Mouse (Mus musculus) embryonic facial prominence, embryonic 14.5 days (tissue): ENCODE results near the gene Rnf169. TPM values are rescaled to one million over a fixed set of nuclear protein-coding genes. Genes with fewer than 3 reads are reported as not detected.
"Not testable (repeated sequence)": the region's sequence is repeated elsewhere in the genome, so short reads cannot be mapped to it uniquely, and the experiment has no call there.

Experiments
- ATAC-seq: fragments of 200-750 bp; cut with Nextera tagmentation; 2 replicates; pipeline ENCODE4 v1.8.0; 2017; ENCODE audit warnings: low read depth, moderate number of reproducible peaks, moderate TSS enrichment
- DNase-seq: peaks from one replicate; pipeline ENCODE4 v3.0.0-alpha.2; 2015; ENCODE audit warnings: low spot score
- H3K27ac ChIP-seq: fragments of 300-500 bp; sonication (generic); replicated peaks from 2 replicates; pipeline ENCODE4 v1.5.1; 2014; ENCODE audit warnings: low read depth, mild to moderate bottlenecking, low read length, moderate library complexity
- H3K27me3 ChIP-seq: fragments of 300-500 bp; sonication (generic); replicated peaks from 2 replicates; pipeline ENCODE4 v1.6.1; 2014; ENCODE audit warnings: low read length; ENCODE audit not compliant: control insufficient read depth, insufficient read depth
- H3K36me3 ChIP-seq: fragments of 300-500 bp; sonication (generic); 2 replicates; pipeline ENCODE4 v1.6.1; 2014; ENCODE audit warnings: low read length, mixed read lengths; ENCODE audit not compliant: control insufficient read depth, insufficient read depth
- H3K4me1 ChIP-seq: fragments of 300-500 bp; sonication (generic); 2 replicates; pipeline ENCODE4 v1.6.1; 2014; ENCODE audit warnings: antibody characterized with exemption, low read length; ENCODE audit not compliant: control insufficient read depth, insufficient read depth
- H3K4me2 ChIP-seq: fragments of 300-500 bp; sonication (generic); 2 replicates; pipeline ENCODE4 v1.6.1; 2014; ENCODE audit warnings: low read depth, mild to moderate bottlenecking, low read length, moderate library complexity, mixed read lengths
- H3K4me3 ChIP-seq: fragments of 300-500 bp; sonication (generic); 2 replicates; pipeline ENCODE4 v1.5.1; 2014; ENCODE audit warnings: low read depth, mild to moderate bottlenecking, low read length
- H3K9ac ChIP-seq: fragments of 300-500 bp; sonication (generic); 2 replicates; pipeline ENCODE4 v1.6.1; 2014; ENCODE audit warnings: low read depth, mild to moderate bottlenecking, low read length, moderate library complexity, mixed read lengths
- H3K9me3 ChIP-seq: fragments of 300-500 bp; sonication (generic); 2 replicates; pipeline ENCODE4 v1.6.1; 2016; ENCODE audit warnings: low read length; ENCODE audit not compliant: control insufficient read depth
- WGBS: fragments of 180-500 bp; shearing (Covaris S2); extraction: QIAGEN DNeasy Blood & Tissue Kit; methylation state at CpG from one replicate; pipeline ENCODE4 v1.1.7; 2014; 5-methylcytosine and 5-hydroxymethylcytosine counted together
- polyA plus RNA-seq: library from polyadenylated mRNA; unstranded; fragments of >200 nt; fragmentation: Nextera tagmentation; extraction: Ambion mirVana; gene quantifications from 2 replicates; pipeline ENCODE4 v1.2.1, GENCODE M21; 2014

The Rnf169 gene
- polyA plus RNA-seq, 1 experiment from 2014 or later = 5.9 TPM

DNA sequence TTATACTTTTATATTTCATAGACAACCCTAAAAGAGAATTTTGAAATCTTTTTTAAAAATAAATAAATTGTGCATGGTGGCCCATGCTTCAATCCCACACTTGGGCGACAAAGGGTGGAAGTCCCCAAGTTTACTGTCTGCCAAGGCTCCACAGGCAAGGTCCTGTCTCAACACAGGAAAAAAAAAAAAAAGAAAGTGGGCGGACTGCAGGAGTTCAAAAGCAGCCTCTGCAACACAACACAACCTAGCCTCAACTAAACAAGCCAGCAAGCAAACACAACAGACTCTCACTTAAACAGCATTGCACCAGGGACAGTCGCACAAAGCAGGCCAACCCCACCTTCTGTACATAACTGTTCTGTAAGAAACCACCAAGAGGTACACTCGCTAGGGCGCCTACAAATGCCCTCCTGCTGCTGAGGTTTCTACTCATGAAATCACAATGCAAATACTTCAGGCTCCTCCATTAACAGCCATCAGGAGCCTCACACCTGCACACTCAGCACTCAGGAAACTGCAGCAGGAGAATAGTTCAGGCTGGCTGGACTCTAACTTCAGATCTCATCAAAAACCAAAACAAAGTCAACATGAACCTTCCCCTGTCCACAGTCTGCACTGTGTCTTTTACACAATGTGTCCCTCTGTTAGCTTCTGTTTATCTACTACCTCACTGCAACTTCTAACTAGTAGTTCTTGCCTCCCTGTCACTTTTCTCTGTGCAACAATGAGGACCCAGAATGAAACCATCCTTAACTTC, 4.3 kb downstream of the Rnf169 start:
- DNase-seq (no peak), ATAC-seq (no peak)
- Histone ChIP-seq H3K9me3 (no peaks in the 10 kb centered on the region), H3K4me2 (no peak overlapping the region), H3K4me3 (no peak overlapping the region), H3K27ac (no peak overlapping the region), H3K4me1 (peaks cover 21% of the 10 kb centered on the region), H3K9ac (no peak overlapping the region), H3K27me3 (no peaks in the 10 kb centered on the region), H3K36me3 (no peaks in the 10 kb centered on the region)
- 79% methylated on average over 5 of the region's 5 CpGs for WGBS

DNA sequence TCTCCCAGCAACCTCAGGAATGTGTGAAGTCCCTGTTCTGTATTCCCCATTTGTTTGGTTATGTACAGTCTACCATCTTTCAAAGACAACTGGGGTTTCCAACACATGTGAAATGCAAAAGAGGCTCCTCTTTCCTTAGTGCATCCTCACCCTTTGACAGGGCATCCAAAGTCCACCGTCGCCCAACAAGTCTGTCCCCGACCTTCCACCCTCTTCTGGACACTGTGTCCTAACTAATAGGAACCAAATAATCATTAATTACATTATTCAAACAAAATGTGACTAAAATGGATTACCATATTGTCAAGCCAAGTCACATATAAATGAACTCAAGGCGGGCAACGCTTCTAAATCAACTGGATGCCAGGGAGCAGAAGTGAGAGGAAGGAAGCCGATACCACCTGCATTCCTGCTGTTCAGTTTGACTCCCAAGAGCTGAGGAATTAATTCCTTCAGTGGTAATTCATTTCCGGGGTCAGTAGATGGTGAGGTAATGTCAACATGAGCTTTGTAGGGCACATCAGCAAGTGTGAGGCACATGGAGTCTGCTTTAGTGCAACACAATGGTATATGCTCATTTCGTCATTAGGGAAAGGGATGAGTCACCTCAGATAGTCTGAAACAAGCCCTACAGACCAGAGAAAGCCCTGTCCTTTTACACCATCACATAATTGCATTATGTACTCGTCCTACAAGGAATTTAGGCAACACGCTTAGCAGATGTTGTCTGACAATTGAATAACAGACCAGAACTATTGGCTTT, 5.9 kb downstream of the Rnf169 start:
- Histone ChIP-seq H3K4me3 (no peak overlapping the region), H3K27me3 (no peaks in the 10 kb centered on the region), H3K36me3 (no peaks in the 10 kb centered on the region), H3K9me3 (no peaks in the 10 kb centered on the region), H3K4me2 (no peak overlapping the region), H3K9ac (no peak overlapping the region), H3K27ac (no peak overlapping the region), H3K4me1 (peaks cover 21% of the 10 kb centered on the region)
- DNase-seq = no peak
- 76% methylated on average over 10 of the region's 10 CpGs for WGBS
- ATAC-seq = no peak

DNA sequence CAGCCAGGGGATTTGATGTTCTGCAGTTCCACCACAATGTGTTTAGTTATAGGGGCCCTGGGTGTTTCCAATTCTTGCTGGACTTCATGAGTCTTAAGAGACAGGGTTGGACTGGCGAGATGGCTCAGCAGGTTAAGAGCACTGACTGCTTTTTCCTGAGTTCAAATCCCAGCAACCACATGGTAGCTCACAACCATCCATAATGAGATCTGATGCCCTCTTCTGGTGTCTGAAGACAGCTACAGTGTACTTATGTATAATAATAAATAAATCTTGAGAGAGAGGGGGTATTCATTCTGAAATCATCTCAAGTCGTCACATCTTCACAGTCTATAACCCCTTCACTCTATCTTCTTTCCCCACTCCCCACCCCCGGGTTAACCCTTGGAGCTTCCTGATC, 7.3 kb downstream of the Rnf169 start:
- not testable (repeated sequence) for ATAC-seq, H3K9me3 ChIP-seq, H3K27me3 ChIP-seq, DNase-seq, H3K36me3 ChIP-seq, H3K9ac ChIP-seq, H3K27ac ChIP-seq, H3K4me3 ChIP-seq, H3K4me2 ChIP-seq
- 78% methylated on average over 3 of the region's 3 CpGs for WGBS
- H3K4me1 ChIP-seq = peaks cover 12% of the 10 kb centered on the region

DNA sequence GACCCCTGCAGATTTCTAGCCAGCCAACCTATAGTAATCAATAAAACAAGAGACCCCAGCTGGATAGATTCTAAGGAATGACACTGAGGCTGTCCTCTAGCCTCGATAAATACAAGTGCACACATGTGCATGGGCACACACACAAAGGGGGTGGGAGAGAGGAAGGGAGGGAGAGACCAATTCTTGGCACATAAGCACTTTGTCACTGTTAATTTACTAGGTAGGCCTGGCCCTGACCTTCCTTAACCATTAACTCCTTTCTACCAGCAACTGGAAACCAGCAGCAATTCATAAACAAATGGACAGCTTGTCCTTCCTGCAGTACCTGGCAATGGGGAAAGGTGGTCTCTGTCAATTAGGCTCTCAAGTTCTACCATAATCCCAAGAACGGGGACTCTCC, 8.3 kb downstream of the Rnf169 start:
- Histone ChIP-seq H3K4me3 (no peak overlapping the region), H3K36me3 (no peaks in the 10 kb centered on the region), H3K4me1 (peaks cover 10% of the 10 kb centered on the region), H3K9ac (no peak overlapping the region), H3K27ac (no peak overlapping the region), H3K27me3 (no peaks in the 10 kb centered on the region), H3K4me2 (no peak overlapping the region), H3K9me3 (no peaks in the 10 kb centered on the region)
- DNase-seq (no peak), ATAC-seq (no peak)
- WGBS = 72% methylated on average over 2 of the region's 2 CpGs

DNA sequence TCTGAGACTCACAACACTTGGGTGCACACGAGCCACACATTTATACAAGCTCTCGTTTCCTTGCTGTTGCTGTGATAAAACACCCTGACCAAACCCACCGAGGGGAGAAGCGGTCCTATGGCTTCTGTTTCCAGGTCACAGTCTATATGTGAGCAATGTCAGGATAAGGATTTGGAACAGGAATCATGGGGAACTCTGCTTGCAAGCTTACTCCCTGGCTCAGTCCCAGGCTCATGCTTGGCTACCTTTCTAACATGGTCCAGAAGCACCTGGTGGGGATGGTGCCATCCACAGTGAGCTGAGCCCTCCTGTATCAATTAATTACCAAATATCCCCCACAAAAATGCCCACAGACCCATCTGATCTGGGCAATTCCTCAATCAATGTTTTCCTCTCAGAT, 11.1 kb downstream of the Rnf169 start:
- no peak overlapping the region for H3K4me2 ChIP-seq
- H3K4me3 ChIP-seq = no peak overlapping the region
- ATAC-seq = no peak
- no peak overlapping the region for H3K27ac ChIP-seq
- no peak overlapping the region for H3K9ac ChIP-seq
- no peak for DNase-seq
- H3K27me3 ChIP-seq = no peaks in the 10 kb centered on the region
- no peaks in the 10 kb centered on the region for H3K9me3 ChIP-seq
- H3K36me3 ChIP-seq = no peaks in the 10 kb centered on the region
- WGBS = 90% methylated on average over 4 of the region's 4 CpGs
- peaks cover 26% of the 10 kb centered on the region for H3K4me1 ChIP-seq

DNA sequence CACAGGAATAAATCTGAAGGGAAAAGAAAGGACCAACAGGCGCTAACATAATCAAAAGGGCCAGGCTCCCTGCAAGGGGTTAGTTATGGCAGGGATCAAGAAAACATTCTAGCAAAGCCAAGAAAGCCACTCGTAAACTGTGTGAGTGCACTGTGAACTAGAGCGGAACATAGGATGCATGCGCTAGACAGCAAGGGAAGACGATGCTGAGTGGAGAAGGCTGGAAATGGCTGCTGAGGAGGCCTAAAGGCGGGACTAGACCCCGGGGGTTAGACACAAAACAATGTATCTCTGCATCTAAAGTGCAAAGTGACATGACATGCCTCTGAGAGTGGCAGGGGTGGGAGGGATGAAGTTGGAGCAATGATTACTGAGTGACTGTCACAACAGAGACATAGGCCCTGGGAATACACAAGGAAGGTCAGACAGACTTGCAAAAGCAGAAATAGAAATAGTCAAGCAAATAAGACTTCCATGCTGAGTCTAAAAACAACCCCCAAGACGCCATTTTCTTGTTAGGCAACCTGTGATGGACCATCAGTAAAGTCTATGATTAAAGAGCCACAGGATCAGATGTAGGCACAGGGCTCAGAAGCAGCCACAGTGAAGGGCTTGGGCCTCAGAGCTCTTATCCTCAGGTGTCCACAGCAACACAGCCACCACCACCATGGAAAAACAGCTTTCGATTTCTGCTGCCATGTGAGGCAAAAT, 14.1 kb downstream of the Rnf169 start:
- H3K36me3 ChIP-seq = no peaks in the 10 kb centered on the region
- DNase-seq (no peak), ATAC-seq (no peak)
- H3K9me3 ChIP-seq = no peaks in the 10 kb centered on the region
- no peak overlapping the region for H3K9ac ChIP-seq
- no peak overlapping the region for H3K4me2 ChIP-seq
- H3K4me1 ChIP-seq = peaks cover 20% of the 10 kb centered on the region
- H3K27me3 ChIP-seq = no peaks in the 10 kb centered on the region
- WGBS = 44% methylated on average over 9 of the region's 9 CpGs
- no peak overlapping the region for H3K4me3 ChIP-seq
- peak overlapping the region; percentile 75 for H3K27ac ChIP-seq

DNA sequence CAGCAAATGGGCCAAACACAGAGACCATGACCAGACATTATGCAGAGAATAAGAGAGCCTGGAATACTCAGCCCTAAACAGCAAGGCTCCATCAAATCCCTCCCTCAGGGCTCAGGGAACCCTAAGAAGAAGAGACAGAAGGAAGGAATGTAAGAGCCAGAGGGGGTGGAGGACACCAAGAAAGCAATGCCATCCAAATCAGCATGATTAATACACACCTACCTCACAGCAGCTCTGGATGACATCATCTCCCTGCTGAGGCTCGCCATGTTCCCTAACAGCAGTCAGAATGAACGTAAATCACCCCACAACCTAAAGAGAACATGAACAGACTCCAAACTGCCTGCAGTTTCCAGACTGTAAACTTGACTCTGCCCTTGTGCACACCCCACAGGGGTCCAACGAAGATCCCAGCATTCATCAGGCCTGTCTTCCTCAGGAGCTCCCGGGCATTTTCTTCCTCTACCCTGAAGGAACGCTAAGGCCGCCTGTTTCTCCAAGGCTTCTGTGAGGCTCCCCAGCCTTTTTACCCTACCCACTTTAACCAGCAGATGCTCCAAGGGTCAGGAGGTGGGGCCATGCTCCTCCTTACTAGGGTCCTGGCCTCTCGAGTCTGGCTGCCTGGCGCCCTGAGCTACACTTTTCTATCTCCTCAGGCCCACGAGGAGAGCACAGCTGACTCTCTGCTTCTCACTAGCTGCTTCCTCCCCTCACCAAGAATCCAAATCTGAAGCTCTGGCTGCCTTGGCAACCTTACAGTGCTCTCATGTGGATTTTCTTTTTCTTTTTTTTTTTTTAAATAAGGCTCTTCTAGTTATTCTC, 15.0 kb downstream of the Rnf169 start:
- Histone ChIP-seq H3K9me3 (no peaks in the 10 kb centered on the region), H3K9ac (peak overlapping the region; percentile 38; the same call in 1 of the 2 replicates), H3K4me3 (no peak overlapping the region), H3K27me3 (no peaks in the 10 kb centered on the region), H3K36me3 (no peaks in the 10 kb centered on the region), H3K27ac (peak overlapping the region; percentile 75), H3K4me1 (peaks cover 20% of the 10 kb centered on the region), H3K4me2 (peak overlapping the region; percentile 27)
- WGBS = 30% methylated on average over 9 of the region's 9 CpGs
- peak; percentile 22; the same call in 1 of the 2 replicates for ATAC-seq
- DNase-seq = peak; percentile 76

DNA sequence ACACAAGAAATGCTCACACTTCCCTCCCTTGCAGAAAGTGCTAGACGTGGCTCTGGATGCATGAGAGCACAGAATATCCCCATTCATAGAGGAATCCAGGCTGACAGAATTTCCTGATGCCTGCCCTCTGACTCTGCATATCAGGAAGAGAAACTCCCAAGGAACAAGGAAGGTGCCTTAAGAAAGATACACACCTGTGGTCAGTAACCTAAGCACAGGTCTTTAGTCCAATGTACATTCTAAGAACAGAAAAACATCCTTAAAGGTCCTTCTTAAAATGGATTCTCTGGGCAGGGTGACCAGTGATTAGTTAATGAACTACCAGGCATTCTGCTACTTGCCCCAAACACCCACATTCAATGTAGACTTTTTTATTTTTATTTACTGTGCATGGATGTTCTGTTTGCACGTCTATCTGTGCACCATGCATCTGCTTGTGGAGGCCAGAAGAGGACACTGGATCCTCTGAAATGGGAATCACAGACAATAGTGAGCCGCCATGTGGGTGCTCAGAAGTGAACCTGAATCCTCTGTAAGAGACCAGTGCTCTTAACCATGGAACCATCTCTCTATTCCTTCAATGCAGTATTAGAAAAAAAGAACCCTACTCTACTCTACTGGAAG, 16.9 kb downstream of the Rnf169 start:
- 77% methylated on average over 3 of the region's 3 CpGs for WGBS
- H3K27ac ChIP-seq = no peak overlapping the region
- no peaks in the 10 kb centered on the region for H3K9me3 ChIP-seq
- no peaks in the 10 kb centered on the region for H3K27me3 ChIP-seq
- H3K4me2 ChIP-seq = no peak overlapping the region
- H3K4me3 ChIP-seq = no peak overlapping the region
- DNase-seq (no peak), ATAC-seq (no peak)
- H3K4me1 ChIP-seq = peaks cover 20% of the 10 kb centered on the region
- H3K9ac ChIP-seq = no peak overlapping the region
- H3K36me3 ChIP-seq = no peaks in the 10 kb centered on the region
